Mouse (Mus musculus): ENCODE results near the gene Phyhd1. TPM values are rescaled to one million over a fixed set of nuclear protein-coding genes. Genes with fewer than 3 reads are reported as not detected.

Gene Phyhd1
- polyA plus RNA-seq, 1 experiment from 2014 or later = 7.4 TPM

- Histone ChIP-seq H3K27me3 (ENCODE audit: control insufficient read depth, insufficient read depth, low read depth, low read length) (no peaks in the 10 kb centered on the region), H3K9me3 (ENCODE audit: control insufficient read depth, low read length) (no peaks in the 10 kb centered on the region), H3K36me3 (ENCODE audit: control insufficient read depth, insufficient read depth, low read length) (peaks cover 42% of the 10 kb centered on the region), H3K4me1 (replicated peaks; ENCODE audit: control insufficient read depth, insufficient read depth, low read length) (peaks cover 10% of the 10 kb centered on the region), H3K27ac (ENCODE audit: low read length) (no peak overlapping the region), H3K9ac (ENCODE audit: low read length) (no peak overlapping the region), H3K4me3 (ENCODE audit: low read length) (no peak overlapping the region), H3K4me2 (ENCODE audit: low read depth, low read length) (no peak overlapping the region)
- 72% methylated on average over 5 of the region's 5 CpGs for WGBS
- no peak for ATAC-seq (ENCODE audit: low read depth)
Observed at GRCm38 (mm10) chr2:30253809-30254208, 12.2 kb upstream of the Phyhd1 start.

- H3K4me3 ChIP-seq (ENCODE audit: low read length) = no peak overlapping the region
- H3K4me1 ChIP-seq (replicated peaks; ENCODE audit: control insufficient read depth, insufficient read depth, low read length) = peaks cover 10% of the 10 kb centered on the region
- H3K27ac ChIP-seq (ENCODE audit: low read length) = no peak overlapping the region
- no peak for ATAC-seq (ENCODE audit: low read depth)
- WGBS = 94% methylated on average over 42 of the region's 42 CpGs
- H3K9ac ChIP-seq (ENCODE audit: low read length) = no peak overlapping the region
- peaks cover 43% of the 10 kb centered on the region for H3K36me3 ChIP-seq (ENCODE audit: control insufficient read depth, insufficient read depth, low read length)
- H3K4me2 ChIP-seq (ENCODE audit: low read depth, low read length) = no peak overlapping the region
- no peaks in the 10 kb centered on the region for H3K27me3 ChIP-seq (ENCODE audit: control insufficient read depth, insufficient read depth, low read depth, low read length)
- H3K9me3 ChIP-seq (ENCODE audit: control insufficient read depth, low read length) = no peaks in the 10 kb centered on the region
Observed at GRCm38 (mm10) chr2:30255631-30256395, 10.2 kb upstream of the Phyhd1 start.

- WGBS = 93% methylated on average over 30 of the region's 30 CpGs
- H3K36me3 ChIP-seq (ENCODE audit: control insufficient read depth, insufficient read depth, low read length) = peaks cover 49% of the 10 kb centered on the region
- no peak overlapping the region for H3K9ac ChIP-seq (ENCODE audit: low read length)
- no peak for ATAC-seq (ENCODE audit: low read depth)
- no peaks in the 10 kb centered on the region for H3K27me3 ChIP-seq (ENCODE audit: control insufficient read depth, insufficient read depth, low read depth, low read length)
- no peak overlapping the region for H3K4me3 ChIP-seq (ENCODE audit: low read length)
- H3K4me2 ChIP-seq (ENCODE audit: low read depth, low read length) = no peak overlapping the region
- H3K4me1 ChIP-seq (replicated peaks; ENCODE audit: control insufficient read depth, insufficient read depth, low read length) = peaks cover 7% of the 10 kb centered on the region
- no peaks in the 10 kb centered on the region for H3K9me3 ChIP-seq (ENCODE audit: control insufficient read depth, low read length)
- no peak overlapping the region for H3K27ac ChIP-seq (ENCODE audit: low read length)
Observed at GRCm38 (mm10) chr2:30256616-30257350, 9.2 kb upstream of the Phyhd1 start.

- no peaks in the 10 kb centered on the region for H3K9me3 ChIP-seq (ENCODE audit: control insufficient read depth, low read length)
- H3K27me3 ChIP-seq (ENCODE audit: control insufficient read depth, insufficient read depth, low read depth, low read length) = no peaks in the 10 kb centered on the region
- H3K9ac ChIP-seq (ENCODE audit: low read length) = no peak overlapping the region
- no peak overlapping the region for H3K4me3 ChIP-seq (ENCODE audit: low read length)
- WGBS = 79% methylated on average over 7 of the region's 7 CpGs
- peaks cover 9% of the 10 kb centered on the region for H3K4me1 ChIP-seq (replicated peaks; ENCODE audit: control insufficient read depth, insufficient read depth, low read length)
- no peak overlapping the region for H3K4me2 ChIP-seq (ENCODE audit: low read depth, low read length)
- peak overlapping the region; percentile 27 for H3K27ac ChIP-seq (ENCODE audit: low read length)
- peaks cover 55% of the 10 kb centered on the region for H3K36me3 ChIP-seq (ENCODE audit: control insufficient read depth, insufficient read depth, low read length)
- no peak for ATAC-seq (ENCODE audit: low read depth)
Observed at GRCm38 (mm10) chr2:30257699-30258460, 8.1 kb upstream of the Phyhd1 start.

- peak; percentile 58 for ATAC-seq (ENCODE audit: low read depth)
- H3K36me3 ChIP-seq (ENCODE audit: control insufficient read depth, insufficient read depth, low read length) = peaks cover 61% of the 10 kb centered on the region
- no peak overlapping the region for H3K4me3 ChIP-seq (ENCODE audit: low read length)
- WGBS = 67% methylated on average over 4 of the region's 4 CpGs
- H3K4me1 ChIP-seq (replicated peaks; ENCODE audit: control insufficient read depth, insufficient read depth, low read length) = peaks cover 15% of the 10 kb centered on the region
- H3K9ac ChIP-seq (ENCODE audit: low read length) = 0 out of 2 replicates have a peak overlapping the region, but pooled peaks have one; percentile 9
- no peaks in the 10 kb centered on the region for H3K9me3 ChIP-seq (ENCODE audit: control insufficient read depth, low read length)
- H3K27ac ChIP-seq (ENCODE audit: low read length) = peak overlapping the region; percentile 63; the same call in 1 of the 2 replicates
- H3K27me3 ChIP-seq (ENCODE audit: control insufficient read depth, insufficient read depth, low read depth, low read length) = no peaks in the 10 kb centered on the region
- H3K4me2 ChIP-seq (ENCODE audit: low read depth, low read length) = no peak overlapping the region
Observed at GRCm38 (mm10) chr2:30258600-30258999, 7.4 kb upstream of the Phyhd1 start.

- no peak for ATAC-seq (ENCODE audit: low read depth)
- H3K27me3 ChIP-seq (ENCODE audit: control insufficient read depth, insufficient read depth, low read depth, low read length) = no peaks in the 10 kb centered on the region
- peaks cover 19% of the 10 kb centered on the region for H3K4me1 ChIP-seq (replicated peaks; ENCODE audit: control insufficient read depth, insufficient read depth, low read length)
- WGBS = 84% methylated on average over 15 of the region's 15 CpGs
- no peak overlapping the region for H3K4me2 ChIP-seq (ENCODE audit: low read depth, low read length)
- peak overlapping the region; percentile 63; the same call in 1 of the 2 replicates for H3K27ac ChIP-seq (ENCODE audit: low read length)
- no peaks in the 10 kb centered on the region for H3K9me3 ChIP-seq (ENCODE audit: control insufficient read depth, low read length)
- H3K36me3 ChIP-seq (ENCODE audit: control insufficient read depth, insufficient read depth, low read length) = peaks cover 69% of the 10 kb centered on the region
- no peak overlapping the region for H3K4me3 ChIP-seq (ENCODE audit: low read length)
- no peak overlapping the region for H3K9ac ChIP-seq (ENCODE audit: low read length)
Observed at GRCm38 (mm10) chr2:30259131-30260064, 6.6 kb upstream of the Phyhd1 start.

GRCm38 (mm10) chr2:30261064-30261736 lies 4.8 kb upstream of the Phyhd1 start:
- no peaks in the 10 kb centered on the region for H3K9me3 ChIP-seq (ENCODE audit: control insufficient read depth, low read length)
- no peak for ATAC-seq (ENCODE audit: low read depth)
- H3K9ac ChIP-seq (ENCODE audit: low read length) = no peak overlapping the region
- no peaks in the 10 kb centered on the region for H3K27me3 ChIP-seq (ENCODE audit: control insufficient read depth, insufficient read depth, low read depth, low read length)
- no peak overlapping the region for H3K27ac ChIP-seq (ENCODE audit: low read length)
- H3K4me3 ChIP-seq (ENCODE audit: low read length) = no peak overlapping the region
- H3K36me3 ChIP-seq (ENCODE audit: control insufficient read depth, insufficient read depth, low read length) = peaks cover 56% of the 10 kb centered on the region
- peaks cover 36% of the 10 kb centered on the region for H3K4me1 ChIP-seq (replicated peaks; ENCODE audit: control insufficient read depth, insufficient read depth, low read length)
- H3K4me2 ChIP-seq (ENCODE audit: low read depth, low read length) = no peak overlapping the region
- 85% methylated on average over 4 of the region's 4 CpGs for WGBS

Data from lung, embryonic 16.5 days (tissue).